Mouse (Mus musculus): ENCODE results near the gene Ninj1. TPM values are rescaled to one million over a fixed set of nuclear protein-coding genes. Genes with fewer than 3 reads are reported as not detected.

Ninj1 gene
- polyA plus RNA-seq, 1 experiment, result 124 TPM

DNA sequence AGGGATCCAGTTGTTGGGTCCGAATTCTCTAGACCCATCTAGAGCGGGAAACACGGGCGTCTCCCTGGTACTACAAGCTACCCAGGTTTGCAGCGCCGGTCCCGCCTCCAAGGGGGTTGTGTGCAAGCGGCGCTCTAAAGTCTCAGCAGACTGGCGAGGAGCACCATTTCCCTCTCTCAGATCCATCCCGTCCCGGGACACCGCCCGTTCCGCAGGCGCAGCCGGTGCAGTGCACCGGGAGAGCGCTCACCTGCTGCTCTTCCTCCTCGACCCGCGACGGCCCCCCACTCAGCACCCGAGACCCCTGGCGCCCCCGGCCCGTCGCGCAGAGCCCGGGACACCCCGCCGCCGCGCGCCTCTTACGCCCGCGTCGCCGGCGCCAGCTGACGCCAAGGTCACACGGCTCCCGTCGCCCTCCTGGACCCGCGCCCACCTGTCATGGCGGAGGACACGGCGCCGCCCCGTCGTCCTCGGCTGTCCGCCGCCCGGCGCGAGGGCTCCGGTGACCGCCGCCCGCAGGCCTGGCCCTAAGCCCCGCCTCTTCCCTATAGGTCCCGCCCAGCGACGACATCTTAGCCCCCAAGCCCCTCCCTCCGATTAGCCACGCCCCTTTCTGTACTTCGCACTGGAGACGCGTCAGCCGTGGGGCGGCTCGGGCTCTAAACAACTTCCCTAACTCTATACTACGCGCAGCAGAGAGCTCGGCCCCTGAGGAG, 28.4 kb downstream of the Ninj1 start, which contains the start of gene Card19:
TSS of gene Card19 (minus strand) at position 534 of the 716 bp plus-strand sequence.
- Histone ChIP-seq H3K79me2 (ENCODE audit: control insufficient read depth, insufficient read depth) (peaks cover 12% of the 10 kb centered on the region), H3K4me3 (peak within 1 kb of the TSS; percentile 43), H3K4me2 (ENCODE audit: low read depth) (peak within 1 kb of the TSS; percentile 92), H3ac (ENCODE audit: control insufficient read depth, insufficient read length) (peak within 1 kb of the TSS; percentile 63), H3K36me3 (ENCODE audit: control insufficient read depth, insufficient read depth) (no peaks in the 10 kb centered on the region), H3K27me3 (ENCODE audit: control insufficient read depth, insufficient read depth, insufficient read length) (no peaks in the 10 kb centered on the region)
- no peak for TF ChIP-seq REST (IDR thresholded peaks at IDR 0.05; ENCODE audit: insufficient read depth, insufficient read length)
- TF ChIP-seq POLR2A (IDR thresholded peaks at IDR 0.05; ENCODE audit: insufficient read length, low read depth), result peak; percentile 90
- peak in 2 of 3 experiments; percentile 64 to 86 for TF ChIP-seq MYOD1 (IDR thresholded peaks at IDR 0.05; ENCODE audit: control insufficient read depth in 1 of 3, insufficient read length in 2 of 3, low read depth in 2 of 3)
- TF ChIP-seq MAX (IDR thresholded peaks at IDR 0.05; ENCODE audit: low read depth), result no peak
- TF ChIP-seq TCF12 (IDR thresholded peaks at IDR 0.05; ENCODE audit: insufficient read depth, poor library complexity, severe bottlenecking), result no peak
- peak; percentile 16 for TF ChIP-seq TCF3 (IDR thresholded peaks at IDR 0.05; ENCODE audit: insufficient read length, low read depth)
- peak; percentile 85 for TF ChIP-seq POLR2AphosphoS2 (IDR thresholded peaks at IDR 0.05; ENCODE audit: insufficient read length, low read depth)
- TF ChIP-seq MYOG (IDR thresholded peaks at IDR 0.05; ENCODE audit: control insufficient read depth in 1 of 3, insufficient read depth in 1 of 3, insufficient read length in 2 of 3, low read depth in 2 of 3), result peak in 2 of 3 experiments; percentile 74 to 76

DNA sequence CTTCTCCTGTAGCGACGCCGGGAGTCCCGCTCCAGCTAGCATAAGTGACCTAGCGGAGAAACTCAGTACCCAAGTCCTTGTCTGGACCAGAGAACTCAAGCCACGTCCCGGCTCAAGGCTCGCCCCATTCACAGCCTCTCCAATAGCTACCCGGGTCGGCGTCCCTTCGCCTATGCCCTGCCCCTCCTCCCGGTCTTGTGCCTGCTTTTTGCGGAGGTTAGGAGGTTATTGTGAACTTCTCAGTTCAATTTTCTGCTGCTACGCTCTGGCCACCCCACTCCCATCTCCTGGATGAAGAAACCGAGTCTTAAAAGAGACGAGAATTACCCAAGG, 28.9 kb downstream of the Ninj1 start:
- no peaks in the 10 kb centered on the region for H3K27me3 ChIP-seq (ENCODE audit: control insufficient read depth, insufficient read depth, insufficient read length)
- peaks cover 12% of the 10 kb centered on the region for H3K79me2 ChIP-seq (ENCODE audit: control insufficient read depth, insufficient read depth)
- H3K4me2 ChIP-seq (ENCODE audit: low read depth), result peak overlapping the region; percentile 87
- H3K36me3 ChIP-seq (ENCODE audit: control insufficient read depth, insufficient read depth), result no peaks in the 10 kb centered on the region
- peak overlapping the region; percentile 63 for H3ac ChIP-seq (ENCODE audit: control insufficient read depth, insufficient read length)
- no peak for TF ChIP-seq POLR2AphosphoS2 (IDR thresholded peaks at IDR 0.05; ENCODE audit: insufficient read length, low read depth)
- TF ChIP-seq SRF (IDR thresholded peaks at IDR 0.05; ENCODE audit: control insufficient read depth, insufficient read length, low read depth), result no peak
- no peak for TF ChIP-seq CEBPB (IDR thresholded peaks at IDR 0.05; ENCODE audit: insufficient read depth, poor library complexity, severe bottlenecking)
- TF ChIP-seq MAX (IDR thresholded peaks at IDR 0.05; ENCODE audit: low read depth), result no peak
- no peak for TF ChIP-seq USF1 (IDR thresholded peaks at IDR 0.05; ENCODE audit: low read depth)
- no peak for TF ChIP-seq MYOD1 (IDR thresholded peaks at IDR 0.05; ENCODE audit: control insufficient read depth in 1 of 3, insufficient read length in 2 of 3, low read depth in 2 of 3)
- TF ChIP-seq MYOG (IDR thresholded peaks at IDR 0.05; ENCODE audit: control insufficient read depth in 1 of 3, insufficient read depth in 1 of 3, insufficient read length in 2 of 3, low read depth in 2 of 3), result no peak
- TF ChIP-seq TCF12 (IDR thresholded peaks at IDR 0.05; ENCODE audit: insufficient read depth, poor library complexity, severe bottlenecking), result no peak
- TF ChIP-seq REST (IDR thresholded peaks at IDR 0.05; ENCODE audit: insufficient read depth, insufficient read length), result no peak
- TF ChIP-seq TCF3 (IDR thresholded peaks at IDR 0.05; ENCODE audit: insufficient read length, low read depth), result no peak
- no peak for TF ChIP-seq E2F4 (IDR thresholded peaks at IDR 0.05; ENCODE audit: insufficient read depth)
- TF ChIP-seq POLR2A (IDR thresholded peaks at IDR 0.05; ENCODE audit: insufficient read length, low read depth), result no peak
- peak overlapping the region; percentile 43 for H3K4me3 ChIP-seq

DNA sequence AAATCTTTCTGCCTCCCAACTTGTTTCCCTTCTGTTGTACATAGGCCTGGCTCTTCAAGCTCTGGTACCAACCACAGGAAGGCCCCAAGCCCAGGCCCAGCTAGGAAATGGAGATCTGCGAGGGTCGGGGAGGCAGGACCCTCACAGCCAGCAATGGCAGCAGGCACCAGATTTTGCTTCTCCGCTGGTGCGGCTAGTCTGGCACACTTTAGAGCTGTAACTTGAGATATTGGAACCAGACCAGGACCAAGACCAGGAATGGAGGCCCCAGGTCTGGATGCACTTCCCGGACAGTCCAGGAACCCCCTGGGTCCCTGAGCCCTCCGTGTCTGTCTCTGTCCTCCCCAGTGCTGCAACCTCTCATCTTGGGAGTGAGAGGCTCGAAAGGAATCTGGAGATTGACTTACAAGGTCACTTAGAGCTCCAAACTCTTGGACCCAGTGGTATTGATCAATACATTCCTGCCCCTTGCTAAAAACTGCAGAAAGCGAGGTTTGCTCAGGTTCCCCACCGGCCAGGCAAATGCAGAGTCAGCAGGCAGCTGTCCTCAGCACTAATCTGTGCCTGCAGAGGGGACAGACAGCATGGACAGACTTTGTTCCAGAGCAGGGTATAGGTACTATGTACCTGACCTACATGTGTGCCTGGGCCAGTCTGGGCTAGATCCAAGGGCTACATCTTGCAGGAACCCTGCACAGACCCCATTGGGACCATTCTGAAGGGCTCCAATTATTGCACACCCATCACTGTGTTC, 29.7 kb downstream of the Ninj1 start:
- no peaks in the 10 kb centered on the region for H3K27me3 ChIP-seq (ENCODE audit: control insufficient read depth, insufficient read depth, insufficient read length)
- H3K79me2 ChIP-seq (ENCODE audit: control insufficient read depth, insufficient read depth), result peaks cover 10% of the 10 kb centered on the region
- H3K36me3 ChIP-seq (ENCODE audit: control insufficient read depth, insufficient read depth), result no peaks in the 10 kb centered on the region
- no peak overlapping the region for H3K4me2 ChIP-seq (ENCODE audit: low read depth)
- H3K4me3 ChIP-seq, result peak overlapping the region; percentile 43
- TF ChIP-seq MYOD1 (IDR thresholded peaks at IDR 0.05; ENCODE audit: control insufficient read depth in 1 of 3, insufficient read length in 2 of 3, low read depth in 2 of 3) (no peak), CEBPB (IDR thresholded peaks at IDR 0.05; ENCODE audit: insufficient read depth, poor library complexity, severe bottlenecking) (no peak), MYOG (IDR thresholded peaks at IDR 0.05; ENCODE audit: control insufficient read depth in 1 of 3, insufficient read depth in 1 of 3, insufficient read length in 2 of 3, low read depth in 2 of 3) (no peak), MAX (IDR thresholded peaks at IDR 0.05; ENCODE audit: low read depth) (no peak), USF1 (IDR thresholded peaks at IDR 0.05; ENCODE audit: low read depth) (no peak)
- no peak overlapping the region for H3ac ChIP-seq (ENCODE audit: control insufficient read depth, insufficient read length)

DNA sequence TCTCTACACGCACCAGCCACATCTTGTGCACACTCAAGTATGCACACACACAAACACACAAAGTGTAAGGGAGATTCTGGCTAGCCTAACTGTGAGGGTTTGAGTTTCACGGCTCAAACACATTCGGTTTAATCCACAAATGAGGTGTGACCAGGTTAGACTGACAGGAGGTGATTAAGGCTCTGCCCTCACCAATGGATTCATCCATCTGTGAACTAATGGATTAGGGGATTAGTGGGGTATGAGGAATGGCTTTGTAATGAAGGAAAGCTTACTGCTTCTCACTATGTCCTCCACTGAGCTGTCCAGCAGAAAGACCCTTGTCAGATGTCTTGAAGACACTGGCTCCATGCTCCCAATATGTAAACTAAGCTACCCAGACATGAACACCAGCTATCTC, 31.4 kb downstream of the Ninj1 start:
- H3ac ChIP-seq (ENCODE audit: control insufficient read depth, insufficient read length), result no peak overlapping the region
- H3K4me2 ChIP-seq (ENCODE audit: low read depth), result no peak overlapping the region
- no peak overlapping the region for H3K4me3 ChIP-seq
- no peaks in the 10 kb centered on the region for H3K79me2 ChIP-seq (ENCODE audit: control insufficient read depth, insufficient read depth)
- no peaks in the 10 kb centered on the region for H3K27me3 ChIP-seq (ENCODE audit: control insufficient read depth, insufficient read depth, insufficient read length)
- TF ChIP-seq MYOD1 (IDR thresholded peaks at IDR 0.05; ENCODE audit: control insufficient read depth in 1 of 3, insufficient read length in 2 of 3, low read depth in 2 of 3) (no peak), POLR2AphosphoS2 (IDR thresholded peaks at IDR 0.05; ENCODE audit: insufficient read length, low read depth) (no peak), CEBPB (IDR thresholded peaks at IDR 0.05; ENCODE audit: insufficient read depth, poor library complexity, severe bottlenecking) (no peak), TCF3 (IDR thresholded peaks at IDR 0.05; ENCODE audit: insufficient read length, low read depth) (no peak), E2F4 (IDR thresholded peaks at IDR 0.05; ENCODE audit: insufficient read depth) (no peak), MYOG (IDR thresholded peaks at IDR 0.05; ENCODE audit: control insufficient read depth in 1 of 3, insufficient read depth in 1 of 3, insufficient read length in 2 of 3, low read depth in 2 of 3) (no peak), POLR2A (IDR thresholded peaks at IDR 0.05; ENCODE audit: insufficient read length, low read depth) (no peak), MAX (IDR thresholded peaks at IDR 0.05; ENCODE audit: low read depth) (no peak), USF1 (IDR thresholded peaks at IDR 0.05; ENCODE audit: low read depth) (no peak), SRF (IDR thresholded peaks at IDR 0.05; ENCODE audit: control insufficient read depth, insufficient read length, low read depth) (no peak), TCF12 (IDR thresholded peaks at IDR 0.05; ENCODE audit: insufficient read depth, poor library complexity, severe bottlenecking) (no peak), REST (IDR thresholded peaks at IDR 0.05; ENCODE audit: insufficient read depth, insufficient read length) (no peak)
- H3K36me3 ChIP-seq (ENCODE audit: control insufficient read depth, insufficient read depth), result no peaks in the 10 kb centered on the region
